Mouse (Mus musculus) lung, adult 2 months (tissue): ENCODE results near the gene Psme1. TPM values are rescaled to one million over a fixed set of nuclear protein-coding genes. Genes with fewer than 3 reads are reported as not detected.

Experiments
- DNase-seq: peaks from one replicate; pipeline ENCODE4 v3.0.0; 2022
- H3K4me1 ChIP-seq: fragments of 200-500 bp; 2 replicates; pipeline ENCODE4 v1.6.1; 2011; ENCODE audit warnings: low read length; ENCODE audit not compliant: control insufficient read depth, insufficient read depth
- H3K4me3 ChIP-seq: fragments of 200-500 bp; replicated peaks from 2 replicates; pipeline ENCODE3; 2011; ENCODE audit warnings: low read depth, mild to moderate bottlenecking, control low read depth, low read length; ENCODE audit errors: extremely low read depth
- CTCF ChIP-seq: fragments of 200-500 bp; IDR thresholded peaks from 2 replicates; pipeline ENCODE4 v1.5.1; 2011; ENCODE audit warnings: mild to moderate bottlenecking, low read length, control low read depth; ENCODE audit not compliant: insufficient read depth
- POLR2A ChIP-seq: fragments of 200-500 bp; IDR thresholded peaks from 2 replicates; pipeline ENCODE4 v1.6.1; 2011; ENCODE audit warnings: low read depth, mild to moderate bottlenecking, control low read depth, low read length, borderline replicate concordance; ENCODE audit errors: extremely low read depth
- WGBS: fragments of 180-500 bp; shearing (Covaris S2); methylation state at CpG from one replicate; pipeline ENCODE4 v1.1.7; 2018; 5-methylcytosine and 5-hydroxymethylcytosine counted together
- polyA plus RNA-seq: library from polyadenylated mRNA; depleted of rRNA; stranded (reverse); fragments of >200 nt; gene quantifications from 2 replicates; pipeline ENCODE4 v1.2.3, GENCODE M21; 2012

Psme1 gene
- polyA plus RNA-seq, 1 experiment = 98.6 TPM

DNA sequence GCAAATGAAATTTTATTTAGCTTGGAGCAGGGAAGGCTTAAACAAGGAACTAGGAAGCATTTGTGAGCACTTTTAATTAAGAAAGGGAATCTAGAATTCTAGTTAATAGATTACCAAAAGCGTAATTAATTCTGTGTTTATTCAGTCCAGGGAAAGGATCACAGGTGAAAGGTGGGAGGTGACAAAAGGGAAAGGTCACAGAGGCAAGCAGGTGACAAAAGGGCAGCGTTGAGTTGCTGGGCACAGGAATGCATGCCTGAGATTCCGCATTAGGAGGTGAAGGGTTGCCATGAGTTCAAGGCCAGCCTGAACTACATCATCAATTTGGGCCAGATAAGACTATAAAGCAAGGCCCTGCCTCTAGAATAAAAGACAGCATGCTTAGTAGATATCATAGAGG lies 10.4 kb upstream of the Psme1 start:
- 82% methylated on average over 3 of the region's 3 CpGs for WGBS
- Histone ChIP-seq H3K4me1 (no peaks in the 10 kb centered on the region), H3K4me3 (no peak overlapping the region)
- DNase-seq = no peak
- TF ChIP-seq POLR2A (no peak), CTCF (no peak)

DNA sequence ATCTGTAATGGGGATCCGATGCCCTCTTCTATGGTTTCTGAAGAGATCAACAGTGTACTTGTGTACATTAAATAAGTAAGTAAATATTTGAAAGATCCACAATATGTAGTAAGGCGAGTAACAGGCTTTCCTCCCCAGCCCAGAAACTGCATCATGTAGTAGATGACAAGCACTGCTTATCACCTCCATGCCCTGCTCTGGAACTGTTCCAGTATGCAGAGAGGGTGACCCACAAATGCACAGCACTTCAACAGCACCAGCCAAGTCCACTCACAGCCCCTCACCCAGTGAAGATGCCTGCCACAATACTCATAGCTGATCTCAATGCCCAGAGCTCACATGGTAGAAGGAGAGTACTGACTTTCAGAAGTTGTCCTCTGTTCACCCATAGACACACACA lies 7.3 kb upstream of the Psme1 start:
- DNase-seq = no peak
- 72% methylated on average over 2 of the region's 2 CpGs for WGBS
- no peak overlapping the region for H3K4me3 ChIP-seq
- no peaks in the 10 kb centered on the region for H3K4me1 ChIP-seq
- TF ChIP-seq POLR2A (no peak), CTCF (no peak)

DNA sequence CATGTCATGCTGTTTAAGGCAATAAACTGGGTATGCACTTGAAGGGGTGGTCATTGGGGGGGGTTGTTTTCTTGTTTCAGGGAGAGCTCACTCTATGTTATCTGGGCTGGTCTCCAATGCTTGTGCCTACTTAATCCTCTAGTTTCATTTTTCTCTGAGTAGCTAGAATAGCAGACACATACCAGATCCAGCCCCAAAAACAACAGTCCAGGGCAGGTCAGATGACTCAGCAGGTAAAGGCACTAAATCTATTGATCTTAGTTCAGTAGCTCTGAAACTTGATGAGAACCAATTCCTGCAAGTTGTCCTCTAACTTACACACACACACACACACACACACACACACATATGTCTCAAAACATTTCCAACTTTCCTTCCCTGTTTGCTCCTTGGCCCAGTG lies 6.2 kb upstream of the Psme1 start:
- H3K4me1 ChIP-seq = no peaks in the 10 kb centered on the region
- TF ChIP-seq POLR2A = no peak
- TF ChIP-seq CTCF = no peak
- H3K4me3 ChIP-seq = no peak overlapping the region
- DNase-seq = no peak

DNA sequence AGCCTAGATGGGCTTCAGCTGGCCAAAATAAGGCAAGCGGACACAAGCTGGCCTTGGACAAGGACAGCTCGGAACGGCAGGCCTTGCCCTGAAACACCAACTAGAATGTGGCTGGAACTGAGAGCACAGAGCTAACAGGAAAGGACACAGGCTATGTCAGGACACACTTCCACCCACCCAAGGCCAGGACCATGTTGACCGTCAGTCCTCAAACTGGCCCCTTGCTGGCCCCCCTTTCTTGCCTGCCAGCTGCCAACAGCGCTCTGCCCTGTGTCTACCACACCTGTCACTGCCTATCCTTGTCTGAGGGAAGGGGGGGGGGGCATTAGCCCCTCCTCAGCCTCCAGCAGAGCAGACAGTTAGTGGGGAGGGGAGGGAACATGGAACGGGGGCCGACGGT lies 2.6 kb upstream of the Psme1 start, which contains the start of gene Fitm1:
Gene Fitm1 (plus strand): TSS at position 316 of the 400 bp plus-strand sequence.
- no peak for DNase-seq
- H3K4me3 ChIP-seq = no peak within 1 kb of the TSS
- WGBS = 60% methylated on average over 8 of the region's 8 CpGs

DNA sequence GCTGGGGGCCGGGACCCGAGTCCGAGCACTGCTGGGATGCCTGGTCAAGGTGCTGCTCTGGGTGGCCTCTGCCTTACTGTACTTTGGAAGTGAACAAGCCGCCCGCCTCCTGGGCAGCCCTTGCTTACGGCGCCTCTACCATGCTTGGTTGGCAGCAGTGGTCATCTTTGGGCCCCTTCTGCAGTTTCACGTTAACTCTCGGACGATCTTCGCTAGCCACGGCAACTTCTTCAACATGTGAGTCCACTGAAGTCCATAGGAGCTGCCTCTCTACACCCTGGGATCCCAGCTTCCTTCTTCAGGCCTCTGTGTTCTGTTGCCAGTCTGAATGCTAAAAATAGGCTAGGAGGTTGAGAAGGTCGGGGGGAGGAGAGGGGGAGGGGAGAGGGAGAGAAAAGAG lies 2.2 kb upstream of the Psme1 start:
- Histone ChIP-seq H3K4me1 (peaks cover 5% of the 10 kb centered on the region), H3K4me3 (no peak overlapping the region)
- no peak for DNase-seq
- TF ChIP-seq POLR2A (no peak), CTCF (no peak)
- 59% methylated on average over 13 of the region's 13 CpGs for WGBS

More for the DNA sequence above, 2.6 kb upstream of the Psme1 start, which contains the start of gene Fitm1:
- TF ChIP-seq POLR2A (no peak), CTCF (no peak)
- peaks cover 5% of the 10 kb centered on the region for H3K4me1 ChIP-seq

DNA sequence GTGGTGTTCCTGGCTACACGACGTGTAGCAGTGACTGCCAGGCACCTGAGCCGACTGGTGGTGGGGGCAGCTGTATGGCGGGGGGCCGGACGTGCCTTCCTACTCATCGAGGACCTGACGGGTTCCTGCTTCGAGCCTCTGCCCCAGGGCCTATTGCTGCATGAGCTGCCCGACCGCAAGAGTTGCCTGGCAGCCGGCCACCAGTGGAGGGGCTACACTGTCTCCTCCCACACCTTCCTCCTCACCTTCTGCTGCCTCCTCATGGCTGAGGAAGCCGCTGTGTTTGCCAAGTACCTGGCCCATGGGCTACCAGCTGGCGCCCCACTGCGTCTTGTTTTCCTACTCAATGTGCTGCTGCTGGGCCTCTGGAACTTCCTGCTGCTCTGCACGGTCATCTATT lies 1.5 kb upstream of the Psme1 start:
- 59% methylated on average over 16 of the region's 16 CpGs for WGBS
- no peak for TF ChIP-seq POLR2A
- no peak overlapping the region for H3K4me3 ChIP-seq
- DNase-seq = peak; percentile 56
- peaks cover 5% of the 10 kb centered on the region for H3K4me1 ChIP-seq

DNA sequence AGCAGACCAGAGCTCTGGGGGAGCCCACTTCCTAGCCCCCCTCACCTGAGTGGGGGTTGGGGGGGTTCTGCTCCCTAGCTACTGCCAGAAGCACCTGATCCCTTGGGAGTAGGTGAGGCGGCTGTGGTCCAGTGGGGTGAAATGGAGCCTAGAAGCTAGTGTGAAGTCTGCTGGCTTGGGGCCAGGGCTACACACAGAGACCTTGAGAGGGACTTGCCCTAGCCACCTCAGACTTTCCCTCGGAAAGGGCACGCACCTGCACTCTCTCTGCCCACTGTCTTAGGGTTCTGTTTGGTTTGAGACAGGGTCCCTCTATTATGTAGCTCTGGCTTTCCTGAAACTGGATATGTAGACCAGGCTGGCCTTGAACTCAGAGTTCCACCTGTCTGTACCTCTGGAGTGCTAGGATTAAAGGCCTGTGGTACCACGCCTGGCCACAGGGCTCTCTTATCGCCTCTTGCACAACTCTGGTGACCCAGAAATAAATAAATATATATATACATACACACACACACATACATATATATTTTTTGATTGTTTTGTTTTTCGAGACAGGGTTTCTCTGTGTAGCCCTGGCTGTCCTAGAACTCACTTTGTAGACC lies 846 bp downstream of the Psme1 start:
- TF ChIP-seq CTCF (no peak), POLR2A (no peak)
- H3K4me1 ChIP-seq = peaks cover 5% of the 10 kb centered on the region
- H3K4me3 ChIP-seq = peak overlapping the region; percentile 96
- WGBS = 19% methylated on average over 6 of the region's 6 CpGs
- no peak for DNase-seq

DNA sequence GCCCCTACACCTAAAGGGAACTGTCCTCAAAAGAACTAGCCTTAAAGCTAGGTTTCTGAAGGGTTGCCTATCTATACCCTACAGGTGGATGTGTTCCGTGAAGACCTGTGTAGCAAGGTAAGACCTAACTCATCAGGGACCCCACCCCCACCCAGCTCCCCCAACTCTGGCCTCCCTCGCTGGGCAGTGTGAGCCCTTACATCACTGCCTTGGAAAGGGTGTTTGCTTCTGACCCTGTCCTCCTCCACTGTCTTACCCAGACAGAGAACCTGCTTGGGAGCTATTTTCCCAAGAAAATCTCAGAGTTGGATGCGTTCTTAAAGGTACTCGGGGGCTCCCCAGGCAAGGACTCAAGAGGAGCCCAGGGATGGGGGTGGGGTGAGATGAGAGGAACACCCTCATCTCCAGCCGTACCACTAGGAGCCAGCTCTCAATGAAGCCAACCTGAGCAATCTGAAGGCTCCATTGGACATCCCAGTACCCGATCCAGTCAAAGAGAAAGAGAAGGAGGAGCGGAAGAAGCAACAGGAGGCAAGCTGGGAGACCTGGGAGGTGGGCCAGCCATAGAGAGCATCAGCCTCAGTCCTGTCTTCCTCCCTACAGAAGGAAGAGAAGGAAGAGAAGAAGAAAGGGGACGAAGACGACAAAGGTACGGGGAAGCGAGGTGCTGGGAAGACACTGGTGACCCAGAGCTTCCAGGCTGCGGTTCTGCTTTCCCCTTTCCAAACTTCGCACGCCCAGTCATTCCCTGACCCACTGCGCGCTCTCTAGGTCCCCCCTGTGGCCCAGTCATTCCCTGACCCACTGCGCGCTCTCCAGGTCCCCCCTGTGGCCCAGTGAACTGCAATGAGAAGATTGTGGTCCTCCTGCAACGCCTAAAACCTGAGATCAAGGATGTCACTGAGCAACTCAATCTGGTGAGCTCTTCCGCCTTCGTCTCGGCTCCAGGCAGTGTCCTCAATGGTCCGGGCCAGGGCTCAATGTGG lies 1.9 kb downstream of the Psme1 start:
- DNase-seq = no peak
- H3K4me3 ChIP-seq = no peak overlapping the region
- peaks cover 9% of the 10 kb centered on the region for H3K4me1 ChIP-seq
- WGBS = 85% methylated on average over 23 of the region's 23 CpGs
- TF ChIP-seq CTCF = no peak
- no peak for TF ChIP-seq POLR2A

DNA sequence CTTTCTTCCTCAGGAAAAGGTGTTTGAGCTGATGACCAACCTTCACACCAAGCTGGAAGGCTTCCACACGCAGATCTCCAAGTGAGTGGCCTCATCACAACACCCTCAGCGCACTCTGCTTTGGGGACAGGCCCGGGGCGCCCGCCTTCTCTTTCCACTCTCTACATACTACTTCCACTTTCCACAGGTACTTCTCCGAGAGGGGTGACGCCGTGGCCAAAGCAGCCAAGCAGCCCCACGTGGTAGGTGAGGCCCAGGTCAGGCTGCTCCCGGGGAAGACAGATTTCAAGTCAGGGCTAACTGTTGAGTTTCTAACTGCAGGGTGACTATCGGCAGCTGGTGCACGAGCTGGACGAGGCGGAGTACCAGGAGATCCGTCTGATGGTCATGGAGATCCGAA lies 2.8 kb downstream of the Psme1 start:
- H3K4me1 ChIP-seq = peaks cover 12% of the 10 kb centered on the region
- no peak for DNase-seq
- TF ChIP-seq POLR2A (no peak), CTCF (no peak)
- 87% methylated on average over 16 of the region's 16 CpGs for WGBS
- H3K4me3 ChIP-seq = no peak overlapping the region

DNA sequence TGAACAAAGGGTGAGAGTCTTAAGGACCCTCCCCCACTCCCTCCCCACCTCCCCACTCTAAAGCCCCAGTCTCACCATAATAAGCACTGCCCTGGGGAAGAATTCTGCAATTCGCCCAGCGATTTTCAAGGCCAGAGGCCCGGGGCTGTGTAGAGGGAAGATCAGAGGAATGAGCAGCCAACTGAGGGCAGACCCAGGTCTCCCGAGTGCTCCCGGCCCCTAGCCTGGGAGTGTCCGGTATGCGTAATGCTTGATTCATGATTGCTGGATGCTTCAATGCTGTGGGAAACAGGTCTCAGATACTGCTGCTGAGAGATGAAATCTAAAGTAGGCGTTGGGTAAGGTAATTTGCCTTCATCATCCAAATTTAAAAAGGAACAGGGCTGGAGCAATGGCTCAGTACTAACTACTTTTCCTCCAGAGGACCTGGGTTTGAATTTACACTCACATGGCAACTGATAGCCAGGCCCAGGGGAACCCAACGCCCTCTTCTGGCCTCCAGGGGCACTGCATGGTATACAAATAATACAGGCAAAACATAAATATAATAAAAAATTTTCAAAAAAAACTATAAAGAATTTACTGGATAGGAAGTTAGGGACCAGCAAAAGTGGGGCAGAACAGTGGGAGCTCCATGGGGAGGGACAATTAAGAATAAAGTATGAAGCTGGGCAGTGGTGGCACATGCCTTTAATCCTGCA lies 4.2 kb downstream of the Psme1 start:
- peaks cover 12% of the 10 kb centered on the region for H3K4me1 ChIP-seq
- no peak for DNase-seq
- H3K4me3 ChIP-seq = no peak overlapping the region
- TF ChIP-seq POLR2A = no peak
- TF ChIP-seq CTCF = peak; percentile 52
- WGBS = 75% methylated on average over 9 of the region's 9 CpGs
